Mouse (Mus musculus) megakaryocyte progenitor cell, adult 5-6 weeks (primary cell): Measurements from ENCODE around the gene Fam160a1. TPM values are rescaled to one million over a fixed set of nuclear protein-coding genes. Genes with fewer than 3 reads are reported as not detected.

Source experiments
- ATAC-seq: replicated peaks from 2 replicates; pipeline ENCODE4 v1.8.0; 2016; ENCODE audit warnings: mild to moderate bottlenecking, moderate TSS enrichment, inconsistent platforms; ENCODE audit not compliant: poor library complexity
- total RNA-seq, 2 experiments: library from RNA; stranded (forward) in 1 of 2; stranded (reverse) in 1 of 2; fragments of 157-497, 149-512 nt in 1 of 2; fragments of 200-1000 nt in 1 of 2; gene quantifications; 2 replicates each; pipeline versions ENCODE4 v1.2.3 to v1.2.4; 2015 to 2017

The Fam160a1 gene
- total RNA-seq, 2 experiments from 2014 or later: not detected

- no peak for ATAC-seq
Measured at GRCm38 (mm10) chr3:85685271-85685670, 131.8 kb downstream of the Fam160a1 start.

DNA sequence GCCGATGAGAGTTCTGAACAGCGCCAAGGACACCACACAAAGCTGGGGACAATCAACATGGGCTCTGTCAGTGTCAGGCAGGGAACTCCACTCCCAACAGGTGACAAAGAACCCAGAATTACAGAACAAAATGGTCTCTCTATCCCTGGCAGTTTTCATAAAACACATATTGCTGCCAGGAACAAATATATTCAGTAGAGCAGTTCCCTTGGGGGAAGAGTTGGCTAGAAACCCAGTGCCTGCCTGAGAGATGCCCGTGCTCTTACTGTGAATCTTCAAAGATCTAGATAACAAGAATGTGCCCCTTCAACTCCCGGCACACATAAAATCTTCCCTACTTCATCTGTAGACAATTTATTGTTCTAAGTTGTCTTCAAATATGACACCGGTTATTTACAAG, 133.5 kb downstream of the Fam160a1 start:
- no peak for ATAC-seq

DNA sequence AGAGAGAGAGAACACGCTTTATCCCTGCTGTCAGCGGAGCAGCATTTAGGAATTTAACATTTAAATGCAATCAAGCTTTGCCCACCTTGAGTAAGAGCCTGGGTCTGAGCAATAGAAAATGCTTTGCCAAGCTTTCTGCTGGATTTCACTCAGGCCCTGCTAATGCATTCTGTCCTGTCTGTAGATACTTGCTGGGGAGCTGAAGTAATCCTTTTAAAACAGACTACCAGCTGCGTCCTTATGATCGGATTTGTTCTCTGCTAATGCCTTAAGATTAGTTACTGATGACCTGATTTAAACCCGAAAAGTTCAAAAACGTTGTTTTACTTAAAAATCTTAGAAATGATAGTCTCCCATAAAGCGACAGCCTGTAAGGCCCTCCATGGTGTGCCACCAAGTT, 136.0 kb downstream of the Fam160a1 start:
- ATAC-seq: no peak

DNA sequence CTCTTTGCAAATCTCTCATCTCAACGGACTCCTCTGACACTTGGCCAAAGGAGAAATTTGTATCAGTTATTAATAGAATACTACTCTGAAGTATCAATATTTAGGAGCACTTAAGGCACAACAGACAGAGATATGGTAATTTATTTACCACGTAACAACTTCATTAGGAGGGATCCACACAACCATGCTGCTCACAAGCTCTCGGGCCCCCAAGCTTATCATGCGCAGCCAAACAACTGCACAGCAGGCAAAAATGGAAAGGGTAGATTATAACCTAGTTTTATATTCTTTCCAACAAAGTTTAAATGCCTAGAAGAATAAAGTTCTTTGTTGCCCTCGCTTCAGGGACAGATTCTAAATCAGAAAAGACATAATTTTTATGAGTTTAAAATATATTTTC, 137.1 kb downstream of the Fam160a1 start:
- ATAC-seq: no peak

DNA sequence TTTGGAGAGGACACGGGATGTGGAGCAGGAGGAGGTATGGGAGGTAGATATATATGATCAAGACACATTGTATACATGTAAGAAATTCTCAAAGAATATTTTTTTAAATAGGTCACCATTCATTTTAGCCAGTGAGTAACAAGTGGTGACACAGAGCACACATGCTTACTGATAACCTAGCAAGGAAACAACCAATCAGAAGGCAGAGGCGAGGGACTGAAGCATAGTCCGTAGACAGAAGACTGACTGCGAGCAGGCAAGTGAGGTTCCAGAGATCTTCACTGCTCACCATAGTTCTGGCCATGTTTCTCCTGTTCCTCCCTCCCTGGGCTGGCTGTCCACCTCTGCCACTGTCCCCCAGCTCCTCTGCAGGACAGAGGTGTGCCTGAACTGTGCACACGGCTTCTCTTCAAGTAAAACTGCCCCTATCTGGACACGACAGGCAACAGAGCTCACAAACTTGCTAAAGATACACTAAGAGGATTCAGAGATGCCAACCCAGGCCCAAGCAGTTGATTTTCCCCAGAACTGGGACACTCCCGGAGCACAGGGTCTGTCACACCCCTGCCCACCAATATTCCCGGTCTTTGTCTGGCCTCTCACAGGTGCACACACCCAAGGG, 137.7 kb downstream of the Fam160a1 start:
- ATAC-seq: no peak

GRCm38 (mm10) chr3:85677952-85678351, 139.1 kb downstream of the Fam160a1 start:
- ATAC-seq: no peak

DNA sequence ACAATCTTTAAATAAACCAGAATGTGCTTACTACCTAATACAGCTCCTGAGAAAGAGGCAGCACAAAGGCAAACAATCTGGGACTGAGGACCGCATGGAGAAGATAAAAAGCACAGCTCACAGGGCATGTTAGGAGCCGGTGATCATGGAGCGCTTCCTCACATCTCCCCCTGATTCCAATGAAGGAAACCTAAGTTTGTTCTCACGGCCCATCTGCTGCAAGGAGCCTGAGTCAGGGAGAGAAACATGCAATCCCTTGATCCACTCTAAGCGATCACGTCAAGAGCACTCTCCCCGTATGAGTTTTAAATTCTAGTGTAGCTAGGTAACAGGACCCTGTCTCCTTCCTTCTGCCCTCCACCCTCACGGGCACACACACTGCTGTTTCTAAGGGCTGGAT, 140.0 kb downstream of the Fam160a1 start:
- ATAC-seq: no peak

DNA sequence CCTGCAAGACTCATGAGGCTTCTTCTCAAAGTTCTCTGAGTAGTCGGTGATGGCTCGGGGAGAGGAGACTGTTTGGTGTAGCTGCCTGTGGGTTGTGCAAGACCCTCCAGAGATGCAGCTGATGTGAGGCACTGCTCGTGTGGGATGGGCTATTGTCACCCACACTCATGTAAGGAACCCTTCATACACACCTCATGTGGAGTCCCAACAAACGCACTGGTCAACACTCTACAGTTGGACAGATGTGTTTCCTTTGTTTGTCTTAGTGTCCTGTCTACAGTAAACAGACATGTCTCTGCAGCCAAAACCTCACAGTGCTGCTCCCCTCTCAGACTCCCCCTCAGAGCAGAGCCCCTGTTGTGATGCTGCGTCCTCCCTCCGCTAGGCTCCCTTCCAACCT, 147.2 kb downstream of the Fam160a1 start:
- no peak for ATAC-seq

- no peak for ATAC-seq
Measured at GRCm38 (mm10) chr3:85667683-85668082, 149.4 kb downstream of the Fam160a1 start.

DNA sequence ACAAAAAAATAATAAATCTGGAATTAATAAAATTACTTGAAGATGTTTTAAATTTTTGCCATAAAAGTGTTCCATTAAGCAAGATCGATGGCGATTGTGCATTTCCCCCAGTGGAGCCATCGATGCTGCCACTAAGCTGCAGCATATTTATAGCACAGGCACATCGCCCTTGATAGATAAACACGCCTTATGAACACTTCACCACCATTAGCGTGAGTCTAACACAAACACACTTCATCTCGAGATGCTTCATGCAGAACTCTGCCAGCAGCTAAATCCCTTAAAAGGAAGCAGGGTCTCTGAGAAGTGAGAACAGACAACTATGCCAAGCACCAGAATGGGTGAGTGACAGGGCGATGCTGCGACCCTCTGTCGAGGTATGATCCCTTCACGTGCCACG, 150.4 kb downstream of the Fam160a1 start:
- ATAC-seq: no peak

GRCm38 (mm10) chr3:85666166-85666565, 150.9 kb downstream of the Fam160a1 start:
- ATAC-seq: no peak

- no peak for ATAC-seq
Measured at GRCm38 (mm10) chr3:85664591-85665171, 152.4 kb downstream of the Fam160a1 start.

DNA sequence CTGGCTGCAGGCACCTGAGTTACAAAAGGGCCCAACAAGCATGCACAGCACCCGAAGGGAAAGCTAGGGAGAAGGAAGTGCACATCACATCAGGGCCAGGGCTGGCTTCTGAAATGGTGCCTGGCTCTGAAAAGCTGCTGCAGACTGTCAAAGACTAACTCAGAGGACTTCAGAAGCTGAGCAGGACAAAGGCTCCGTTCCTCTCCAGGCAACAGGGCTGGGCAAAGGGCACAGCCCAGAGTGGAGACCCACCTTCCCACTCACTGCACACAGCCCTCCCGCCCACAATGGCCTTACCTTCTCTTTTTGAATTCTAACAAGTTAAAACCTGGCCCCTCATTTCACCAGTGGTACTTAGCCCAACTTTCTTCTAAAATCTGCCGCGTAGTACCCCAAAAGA, 153.3 kb downstream of the Fam160a1 start:
- no peak for ATAC-seq

DNA sequence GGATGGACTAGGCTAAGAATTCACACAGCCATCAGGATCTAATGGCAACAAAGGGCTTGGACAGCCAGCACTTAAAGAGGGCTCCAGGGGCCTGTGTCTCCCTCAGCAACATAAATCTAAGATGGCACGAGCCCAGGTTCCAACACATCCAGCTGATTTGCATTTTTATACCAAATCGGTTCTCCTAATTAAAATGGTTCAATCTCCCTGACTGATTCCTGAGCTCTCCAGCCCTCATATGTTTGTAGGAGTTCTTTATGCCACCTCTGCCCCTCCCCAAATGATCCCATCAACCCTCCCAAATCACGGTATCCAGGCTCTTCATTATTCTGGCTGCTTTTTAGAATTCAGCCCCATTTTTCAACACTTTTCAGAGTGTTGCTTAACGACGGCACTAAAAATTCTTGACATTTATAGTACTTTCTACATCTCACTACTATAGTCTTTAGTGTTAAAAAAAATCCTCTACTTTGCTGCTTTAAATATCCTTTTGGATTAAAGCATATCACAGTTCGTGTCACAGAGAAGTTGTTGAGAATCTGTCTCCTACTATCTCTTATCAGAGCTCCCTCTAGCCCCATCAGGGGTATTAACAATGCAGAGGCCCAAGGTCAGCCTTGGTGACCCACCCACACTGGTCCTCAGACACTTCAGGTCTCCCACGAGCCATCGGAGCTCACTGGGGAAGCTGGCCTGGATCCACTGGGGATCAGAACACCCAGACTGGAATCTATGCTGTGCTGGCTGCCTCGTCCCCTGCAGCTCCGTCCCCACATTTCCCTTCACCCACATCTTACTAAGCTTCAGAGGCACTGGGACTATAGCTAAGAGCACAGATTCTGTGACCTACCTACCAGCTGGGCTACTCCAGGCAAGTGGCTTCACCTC, 154.9 kb downstream of the Fam160a1 start:
- no peak for ATAC-seq

- no peak for ATAC-seq
Measured at GRCm38 (mm10) chr3:85659681-85660080, 157.4 kb downstream of the Fam160a1 start.

- no peak for ATAC-seq
Measured at GRCm38 (mm10) chr3:85655538-85655937, 161.6 kb downstream of the Fam160a1 start.

DNA sequence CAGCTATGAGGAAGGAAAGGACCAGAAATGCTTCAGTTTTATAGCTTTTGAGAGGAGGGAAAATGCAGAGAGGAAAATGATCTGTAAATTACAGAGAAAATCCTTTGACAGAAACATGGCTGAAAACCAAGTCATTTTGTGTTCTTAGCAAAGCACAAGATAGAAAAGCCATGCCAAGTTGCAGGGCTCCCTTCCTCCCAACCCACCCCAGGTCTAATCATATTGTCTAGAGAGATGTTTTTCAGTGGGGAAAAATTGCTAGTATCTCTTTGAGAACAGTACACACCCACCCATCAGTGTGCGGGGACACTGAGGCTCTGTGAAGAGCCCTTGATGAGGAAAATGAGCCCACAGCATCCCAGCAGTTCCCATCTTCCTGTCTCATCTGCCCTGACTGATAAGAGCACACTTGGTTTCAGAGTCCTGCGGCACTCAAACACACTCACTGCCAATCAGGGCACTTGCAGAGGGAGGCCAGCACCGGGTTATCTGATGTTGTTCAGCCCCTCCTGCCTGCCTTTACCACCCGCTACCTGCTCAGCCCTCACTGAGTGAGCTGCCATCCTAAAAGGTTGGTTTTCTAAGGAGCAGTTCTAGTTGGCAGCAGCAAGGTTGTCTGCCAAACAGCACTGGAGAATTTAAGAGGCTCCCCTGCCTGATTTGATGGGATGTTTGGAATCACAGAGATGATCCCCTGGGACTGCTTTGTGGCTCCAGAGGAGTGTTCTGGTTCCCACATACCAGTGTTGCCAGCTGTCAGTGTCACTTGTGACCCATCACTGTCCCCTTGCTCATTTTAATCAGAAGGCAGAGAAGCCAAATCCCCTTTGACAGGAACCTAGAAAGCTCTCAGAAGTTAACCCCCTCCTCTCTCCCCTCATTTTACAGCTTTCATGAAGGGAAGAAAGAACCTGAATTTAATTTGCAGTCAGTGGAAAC, 164.1 kb downstream of the Fam160a1 start:
- no peak for ATAC-seq

DNA sequence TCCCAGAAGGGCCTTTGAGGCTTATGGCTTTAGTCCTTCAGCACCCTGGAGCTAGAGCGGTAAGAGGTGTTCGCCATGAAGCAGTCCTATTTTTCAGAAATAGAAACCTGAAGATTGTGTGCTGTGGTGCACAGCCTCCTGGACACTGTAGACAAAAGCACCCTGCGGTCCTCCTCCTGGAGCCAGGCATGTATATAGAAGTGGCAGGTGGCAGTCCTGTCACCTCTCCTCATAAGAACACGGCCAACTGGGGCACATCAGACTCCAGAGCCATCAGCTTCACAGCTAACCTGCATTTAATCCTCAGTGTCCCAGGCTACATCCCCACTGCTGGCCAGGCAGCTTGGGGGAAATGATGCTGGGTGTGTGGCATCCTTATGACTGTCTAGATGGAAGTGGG, 167.9 kb downstream of the Fam160a1 start:
- ATAC-seq: no peak

DNA sequence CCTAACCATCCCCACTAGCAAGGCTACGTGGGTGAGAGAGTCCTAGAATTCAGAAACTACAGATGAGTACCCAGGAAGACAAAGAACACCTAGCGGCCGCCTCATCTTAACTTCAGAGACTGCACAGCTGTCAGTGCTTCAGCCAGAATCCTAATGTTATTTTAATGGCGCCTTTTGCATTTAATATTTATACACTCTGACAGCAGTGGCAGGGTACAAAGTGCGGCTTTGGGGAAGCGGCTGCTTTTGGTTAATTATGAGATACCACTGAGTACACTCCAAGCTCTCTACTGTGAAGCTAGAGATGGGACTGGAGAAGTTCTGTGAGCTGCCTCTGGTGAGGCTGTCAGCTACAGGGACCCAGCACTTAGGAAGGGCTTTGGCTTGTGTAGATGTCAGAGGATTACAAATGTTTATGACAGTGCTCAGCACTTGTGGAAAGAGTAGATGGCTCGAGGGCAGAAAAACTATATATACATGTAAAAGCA, 171.5 kb downstream of the Fam160a1 start:
- no peak for ATAC-seq

DNA sequence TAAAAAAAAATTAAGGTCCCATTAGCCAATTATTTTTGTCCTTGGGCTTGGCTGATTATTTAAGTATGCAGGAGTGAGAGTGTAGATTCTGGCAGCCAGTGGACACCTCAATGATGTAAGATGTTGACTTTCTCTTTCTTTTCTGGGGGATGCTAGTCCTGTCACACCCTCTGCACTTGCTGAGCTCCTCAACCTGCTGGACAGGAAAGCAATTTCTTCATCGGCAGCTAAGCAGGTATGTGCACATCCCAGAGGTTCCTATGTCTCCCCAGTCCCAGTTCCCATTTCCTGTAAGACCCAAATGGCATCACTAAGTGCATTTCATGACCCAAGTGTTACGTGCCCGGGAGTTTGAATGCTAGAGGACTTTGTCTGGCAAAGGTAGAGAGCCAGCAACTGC, 172.3 kb downstream of the Fam160a1 start:
- no peak for ATAC-seq

DNA sequence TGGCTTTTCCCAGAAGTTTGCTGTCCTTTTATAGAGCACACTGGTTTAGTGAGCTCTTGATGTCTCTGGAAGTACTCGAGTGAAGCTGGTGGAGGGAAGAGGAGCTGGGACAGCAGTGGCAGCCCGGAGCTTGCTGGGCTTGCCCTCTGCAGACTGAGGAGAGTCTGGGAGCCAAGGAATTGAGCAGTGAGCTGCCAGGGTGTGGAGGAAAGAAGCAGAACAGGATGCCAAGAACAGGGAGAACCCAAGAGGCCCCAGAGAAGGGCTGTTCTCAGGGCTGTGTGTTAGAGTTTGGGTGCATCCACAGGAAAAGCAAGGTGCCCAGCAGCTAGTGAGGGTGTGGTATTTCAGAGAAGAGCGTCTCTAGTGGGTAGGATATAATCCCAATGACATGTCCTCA, 175.3 kb downstream of the Fam160a1 start:
- ATAC-seq: no peak
